Mouse (Mus musculus) MEL (cell line): Measurements from ENCODE around the gene Nxph3.

ENCODE experiments used
- BHLHE40 ChIP-seq: IDR thresholded peaks from 2 replicates; pipeline ENCODE4 v1.6.1; 2012; ENCODE audit warnings: low read depth, mild to moderate bottlenecking, inconsistent platforms, low read length, improper control_type of control experiment, borderline replicate concordance
- CHD2 ChIP-seq: IDR thresholded peaks from 2 replicates; pipeline ENCODE4 v1.6.1; 2011; ENCODE audit warnings: low read length, improper control_type of control experiment
- CTCF ChIP-seq, 3 experiments: IDR thresholded peaks in 2 of 3; conservative IDR thresholded peaks in 1 of 3; 2 replicates each; pipeline ENCODE4 v1.5.1; 2011 to 2012; ENCODE audit warnings: low read length in 3 of 3, low read depth in 2 of 3, mild to moderate bottlenecking in 2 of 3, improper control_type of control experiment in 1 of 3, inconsistent platforms in 1 of 3, mixed read lengths in 1 of 3, moderate library complexity in 1 of 3; ENCODE audit not compliant: control insufficient read depth in 1 of 3, insufficient read depth in 1 of 3, poor library complexity in 1 of 3, severe bottlenecking in 1 of 3
- E2F4 ChIP-seq: IDR thresholded peaks from 2 replicates; pipeline ENCODE4 v1.6.1; 2011; ENCODE audit warnings: low read depth, low read length, improper control_type of control experiment, borderline replicate concordance
- EP300 ChIP-seq, 2 experiments: IDR thresholded peaks; 2 replicates each; pipeline ENCODE4 v1.6.1; 2011; ENCODE audit warnings: improper control_type of control experiment in 2 of 2, low read length in 2 of 2, low read depth in 1 of 2, mild to moderate bottlenecking in 1 of 2
- GATA1 ChIP-seq: IDR thresholded peaks from 2 replicates; pipeline ENCODE4 v1.6.1; 2011; ENCODE audit warnings: low read depth, low read length, improper control_type of control experiment
- POLR2A ChIP-seq, 2 experiments: IDR thresholded peaks; 2 replicates each; pipeline ENCODE4 v1.6.1; 2011 to 2012; ENCODE audit warnings: low read length in 2 of 2, mild to moderate bottlenecking in 2 of 2, control low read depth in 1 of 2, improper control_type of control experiment in 1 of 2, low read depth in 1 of 2, moderate library complexity in 1 of 2; ENCODE audit not compliant: control insufficient read depth in 1 of 2, insufficient read depth in 1 of 2, poor library complexity in 1 of 2
- RCOR1 ChIP-seq: IDR thresholded peaks from 2 replicates; pipeline ENCODE4 v1.6.1; 2012; ENCODE audit warnings: low read depth, mild to moderate bottlenecking, inconsistent platforms, low read length, improper control_type of control experiment
- TAL1 ChIP-seq: IDR thresholded peaks from 2 replicates; pipeline ENCODE4 v1.6.1; 2012; ENCODE audit warnings: mild to moderate bottlenecking, inconsistent platforms, low read length, moderate library complexity, mixed read lengths
- TCF12 ChIP-seq: IDR thresholded peaks from 2 replicates; pipeline ENCODE4 v1.6.1; 2014; ENCODE audit warnings: low read depth, mild to moderate bottlenecking, inconsistent platforms, low read length, improper control_type of control experiment, moderate library complexity
- ZKSCAN1 ChIP-seq: IDR thresholded peaks from 2 replicates; pipeline ENCODE4 v1.6.1; 2012; ENCODE audit warnings: low read depth, mild to moderate bottlenecking, inconsistent platforms, low read length, improper control_type of control experiment, moderate library complexity

DNA sequence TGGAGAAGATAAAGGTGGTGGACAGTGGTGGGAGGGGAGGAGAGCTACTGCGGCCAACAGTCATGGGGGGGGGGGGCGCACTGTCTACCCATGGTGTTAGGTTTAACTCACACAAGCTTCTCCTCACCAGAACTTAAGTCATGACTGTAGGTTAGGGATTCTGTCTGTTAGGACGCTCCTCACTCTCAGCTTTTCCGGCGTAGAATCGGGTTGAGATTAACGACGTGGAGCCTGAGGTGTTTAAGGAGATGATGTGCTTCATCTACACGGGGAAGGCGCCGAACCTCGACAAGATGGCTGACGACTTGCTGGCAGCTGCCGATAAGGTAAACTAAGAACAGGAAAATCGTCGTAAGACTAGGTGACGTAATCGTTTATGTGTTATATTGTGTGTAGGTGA lies 28.7 kb downstream of the Nxph3 start:
- TF ChIP-seq CTCF (IDR thresholded peaks at IDR 0.05 in 2 of 3, conservative IDR thresholded peaks at IDR 0.05 in 1 of 3; ENCODE audit: control insufficient read depth in 1 of 3, insufficient read depth in 1 of 3, low read depth in 2 of 3, low read length in 3 of 3, poor library complexity in 1 of 3, severe bottlenecking in 1 of 3) (no peak), POLR2A (IDR thresholded peaks at IDR 0.05; ENCODE audit: control insufficient read depth in 1 of 2, insufficient read depth in 1 of 2, low read depth in 1 of 2, low read length in 2 of 2, poor library complexity in 1 of 2) (no peak), GATA1 (no peak), BHLHE40 (no peak), RCOR1 (no peak), TAL1 (no peak), ZKSCAN1 (no peak), CHD2 (no peak), E2F4 (no peak), TCF12 (no peak), EP300 (IDR thresholded peaks at IDR 0.05; ENCODE audit: low read depth in 1 of 2, low read length in 2 of 2) (no peak)
